29 mouse cellular contexts compared by ENCODE assay signal in the genomic region with DNA sequence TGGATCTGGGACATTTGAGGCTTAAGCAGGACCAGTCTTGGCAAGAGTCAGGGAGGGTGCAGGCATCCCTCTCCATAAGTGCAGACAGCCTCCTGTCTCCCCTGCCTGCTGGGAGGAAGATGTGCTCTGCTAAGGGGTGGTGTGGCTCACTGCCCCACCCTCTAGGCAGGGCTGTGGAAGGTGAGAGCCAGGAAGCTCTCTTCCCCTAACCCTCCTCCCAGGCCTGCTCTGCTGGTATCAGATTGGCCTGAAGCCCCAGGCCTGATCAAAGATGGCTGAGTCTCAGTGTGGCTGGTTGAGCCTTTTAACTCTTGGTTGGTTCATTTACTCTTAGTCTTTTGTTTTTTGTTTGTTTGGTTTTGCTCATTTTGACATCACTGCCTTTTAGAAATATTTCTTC. TPM values are rescaled to one million over a fixed set of nuclear protein-coding genes. Genes with fewer than 3 reads are reported as not detected.
A peak's percentile ranks its signal among the peaks of the same experiment; 100 is the strongest.
DNase-seq lines count a peak whose midpoint lies in the region; ATAC-seq and TF ChIP-seq lines count a peak whose summit lies in the region.
"Had no signal": no experiment of that assay in that cellular context is flagged by ENCODE, and none has a peak within 500 bp of the region (broad histone marks: within the 10 kb centered on the region; RNA-seq: fewer than 3 reads in every experiment).

No protein-coding gene starts in this region.

- no peaks in the 10 kb centered on the region for H3K27me3 ChIP-seq in megakaryocyte, embryonic 14.5 days (replicated peaks)
- H3K27me3 ChIP-seq: embryonic facial prominence, embryonic 13.5 days; heart, embryonic 13.5 days; limb, embryonic 12.5 days had no signal

- intact Hi-C loops in left cerebral cortex, adult 2 months (cut with DNase I) = loop anchor here (10.0 kb wide), 1 partner anchor 675 kb away; no protein-coding TSS in a partner anchor
- intact Hi-C loops in left cerebral cortex, postnatal 25 days (cut with DNase I) = no loop called here

- peaks cover 32% of the 10 kb centered on the region for H3K4me1 ChIP-seq in megakaryocyte, embryonic 14.5 days
- H3K4me1 ChIP-seq: embryonic facial prominence, embryonic 13.5 days; midbrain, embryonic 10.5 days had no signal

- peaks cover 72% of the 10 kb centered on the region for H3K36me3 ChIP-seq in megakaryocyte, embryonic 14.5 days (replicated peaks; ENCODE audit: low read length)
- H3K36me3 ChIP-seq: embryonic facial prominence, embryonic 13.5 days; forebrain, embryonic 10.5 days; limb, embryonic 12.5 days; midbrain, embryonic 10.5 days had no signal

- ATAC-seq in cerebellum, adult (ENCODE audit: insufficient number of reproducible peaks, low FRiP score, low TSS enrichment) = 0 out of 2 replicates have a peak, but pooled peaks have one; percentile 33
- ATAC-seq in megakaryocyte, adult 5-6 weeks (ENCODE audit: poor library complexity, severe bottlenecking) = no peak
- ATAC-seq: forebrain, embryonic 16.5 days; intestine, postnatal 0 days; midbrain, embryonic 16.5 days had no signal

- TF ChIP-seq CTCF in left cerebral cortex, adult 2 months (IDR thresholded peaks at IDR 0.05) = no peak

- H3K4me3 ChIP-seq in megakaryocyte, embryonic 14.5 days (replicated peaks) = peak overlapping the region; percentile 14
- no peak overlapping the region for H3K4me3 ChIP-seq in left cerebral cortex, adult 2 months
- H3K4me3 ChIP-seq: embryonic facial prominence, embryonic 13.5 days; forebrain, embryonic 10.5 days; gastrocnemius, adult 2 months; heart, adult 2 months; heart, embryonic 13.5 days; limb, embryonic 12.5 days; midbrain, embryonic 10.5 days had no signal

- H3K27ac ChIP-seq in left cerebral cortex, adult 2 months = no peak overlapping the region
- H3K27ac ChIP-seq: embryonic facial prominence, embryonic 13.5 days; forebrain, embryonic 10.5 days; gastrocnemius, adult 2 months; heart, adult 2 months; heart, embryonic 13.5 days; hindbrain, embryonic 14.5 days; limb, embryonic 12.5 days; midbrain, embryonic 10.5 days; stomach, postnatal 0 days had no signal

- no peaks in the 10 kb centered on the region for H3K9me3 ChIP-seq in megakaryocyte, embryonic 14.5 days
- H3K9me3 ChIP-seq: embryonic facial prominence, embryonic 13.5 days; forebrain, embryonic 10.5 days; heart, embryonic 13.5 days; limb, embryonic 12.5 days; midbrain, embryonic 10.5 days had no signal

- DNase-seq in cerebellum, postnatal 36 days = no peak
- peak; percentile 67 for DNase-seq in ZHBTc4 (ENCODE audit: low read depth, low spot score)
- DNase-seq in left cerebral cortex, adult 2 months (ENCODE audit: extremely low spot score in 1 of 2, low spot score in 2 of 2) = no peak
- DNase-seq in left cerebral cortex, postnatal 25 days (ENCODE audit: low spot score in 2 of 2) = no peak
- DNase-seq: cerebellum, adult 8-10 months; gastrocnemius, adult 2 months; heart, adult 2 months; heart, postnatal 10 days; kidney, adult 9 months; kidney, postnatal 10 days; layer of hippocampus, postnatal 36 days; lung, postnatal 36 days; right cerebral cortex, postnatal 25 days; spleen, adult 18-20 months; thymus, adult 18-20 months; thymus, postnatal 36 days had no signal

RNA-seq across cellular contexts. Expression of a gene that starts 20.3 kb away (rescaled TPM):
- polyA plus RNA-seq in megakaryocyte, embryonic 14.5 days (2012; ENCODE audit: insufficient read depth, low replicate concordance) = 4.8 and 12.9 TPM in 2 replicates
- 56.4 and 65.4 TPM in 2 replicates for total RNA-seq in megakaryocyte, adult 5-6 weeks (2015)
- total RNA-seq in megakaryocyte, adult 5-6 weeks (2017) = 50.8 and 54.5 TPM in 2 replicates
- 10 to 100 TPM; 63.5 to 64.2 TPM for total RNA-seq in left cerebral cortex, adult 2 months (2021)
- 10 to 100 TPM; 58.0 to 62.3 TPM for total RNA-seq in left cerebral cortex, postnatal 25 days (2021)

RNA-seq across cellular contexts. Expression of a gene that starts 20.3 kb away (rescaled TPM):
- polyA plus RNA-seq in megakaryocyte, embryonic 14.5 days (2012; ENCODE audit: insufficient read depth, low replicate concordance) = 32.9 and 52.3 TPM in 2 replicates
- 84.0 and 91.7 TPM in 2 replicates for total RNA-seq in megakaryocyte, adult 5-6 weeks (2015)
- total RNA-seq in megakaryocyte, adult 5-6 weeks (2017) = 40.2 and 48.4 TPM in 2 replicates
- total RNA-seq in left cerebral cortex, adult 2 months (2021) = 10 to 100 TPM; 55.5 to 59.7 TPM
- total RNA-seq in left cerebral cortex, postnatal 25 days (2021) = 10 to 100 TPM; 57.3 to 63.6 TPM
